Mouse (Mus musculus) liver, embryonic 18 days (tissue): Measurements from ENCODE around the gene Uts2r. TPM values are rescaled to one million over a fixed set of nuclear protein-coding genes. Genes with fewer than 3 reads are reported as not detected.

Experiments used
- polyA plus RNA-seq: library from polyadenylated mRNA; depleted of rRNA; stranded (reverse); fragments of >200 nt; gene quantifications from 2 replicates; pipeline ENCODE4 v1.2.3, GENCODE M21; 2012; rRNA removed

The Uts2r gene
- not detected in 2 replicates for polyA plus RNA-seq

DNA sequence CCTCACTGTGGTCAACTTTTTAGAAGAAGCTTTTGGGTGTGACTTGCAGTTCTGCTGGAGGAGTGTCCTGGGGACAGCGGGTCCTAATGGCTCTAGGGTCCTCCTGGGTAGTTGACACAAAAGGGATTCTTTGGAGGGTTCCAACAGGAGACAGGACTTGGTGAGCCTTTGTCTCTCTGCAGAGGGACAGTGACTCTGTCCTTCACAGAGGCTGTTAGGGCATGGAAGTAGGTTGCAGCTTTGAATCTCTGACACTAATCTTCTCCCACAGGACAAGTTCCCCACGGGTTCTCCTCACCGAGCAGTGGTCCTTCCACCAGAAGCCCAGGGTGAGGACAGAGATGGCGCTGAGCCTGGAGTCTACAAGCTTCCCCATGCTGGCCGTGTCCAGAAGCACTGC, at the start of gene Uts2r:
TSS of gene Uts2r (plus strand) at position 301 of the 400 bp plus-strand sequence.

DNA sequence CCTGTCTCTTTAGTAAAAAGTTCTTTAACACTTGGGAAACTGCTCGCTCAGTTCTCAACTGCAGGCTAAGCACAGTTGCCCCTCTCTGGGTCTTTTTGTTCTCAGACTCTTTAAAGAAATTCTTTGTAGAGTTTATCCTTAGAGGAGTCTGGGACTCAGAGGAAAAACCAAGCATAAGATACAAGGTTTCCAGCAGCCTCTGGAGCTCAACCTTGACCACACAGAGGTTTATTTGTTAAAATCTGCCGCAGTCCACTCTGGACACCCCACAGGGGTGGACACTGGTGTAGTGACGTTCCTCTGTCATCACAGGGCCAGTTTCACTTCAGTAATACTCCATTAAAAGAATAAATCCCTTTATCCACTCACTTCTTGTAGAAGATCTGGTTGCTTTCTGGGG, 41.5 kb upstream of the Uts2r start, which contains the start of gene Tex19.2:
TSS of gene Tex19.2 (minus strand) at position 101 of the 400 bp plus-strand sequence.

DNA sequence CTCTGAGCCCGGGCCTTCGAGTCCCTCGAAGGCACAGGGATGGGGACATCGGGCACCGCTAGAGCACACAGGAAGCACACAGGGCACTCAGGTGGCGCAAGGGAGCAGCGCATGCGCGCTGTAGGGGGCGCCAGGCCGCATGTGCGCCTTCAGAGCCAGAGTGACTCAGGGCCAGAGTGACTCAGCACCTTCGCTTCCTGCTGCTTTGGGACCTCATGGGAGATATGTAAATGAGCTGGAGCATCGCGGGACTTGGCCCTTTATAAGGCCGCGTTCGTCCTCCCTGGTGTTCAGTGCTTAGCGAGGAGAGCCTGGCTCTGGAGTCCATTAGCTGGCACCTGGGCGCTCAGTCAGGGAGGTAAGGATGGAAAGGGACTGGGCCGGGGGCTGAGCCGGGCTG, 14.2 kb upstream of the Uts2r start, which contains the start of gene Tex19.1:
TSS of gene Tex19.1 (plus strand) at position 279 of the 400 bp plus-strand sequence.

GRCm38 (mm10) chr11:121204161-121205006, 44.3 kb downstream of the Uts2r start, which contains the start of the genes Hexdc and Ogfod3:
Hexdc (plus strand) TSS chr11:121204433.
Ogfod3 (minus strand) TSS chr11:121204711.

Other genes with a start within 250 kb of the Uts2r start
- 1.3 and 1.6 TPM in 2 replicates for gene Ccdc57, start 227.4 kb upstream of the Uts2r start, polyA plus RNA-seq
- 22.8 and 24.2 TPM in 2 replicates for gene Slc16a3, start 211.8 kb upstream of the Uts2r start, polyA plus RNA-seq
- 29.6 and 32.7 TPM in 2 replicates for gene Csnk1d, start 168.9 kb upstream of the Uts2r start, polyA plus RNA-seq
- 1.0 and 2.6 TPM in 2 replicates for gene Cd7, start 120.9 kb upstream of the Uts2r start, polyA plus RNA-seq
- gene Sectm1b, start 96.7 kb upstream of the Uts2r start, polyA plus RNA-seq, result 0.02 and 0.08 TPM in 2 replicates
- 2.1 and 2.3 TPM in 2 replicates for gene Sectm1a, start 79.1 kb upstream of the Uts2r start, polyA plus RNA-seq
- not detected in 2 replicates for gene Tex19.2, start 41.6 kb upstream of the Uts2r start, polyA plus RNA-seq
- gene Tex19.1, start 14.1 kb upstream of the Uts2r start, polyA plus RNA-seq, result 0.04 TPM in 1 of 2 replicates, not detected in the other
- 9.8 and 11.2 TPM in 2 replicates for gene Hexdc, start 44.2 kb downstream of the Uts2r start, polyA plus RNA-seq
- 6.6 and 6.7 TPM in 2 replicates for gene Ogfod3, start 44.4 kb downstream of the Uts2r start, polyA plus RNA-seq
- gene Cybc1, start 69.1 kb downstream of the Uts2r start, polyA plus RNA-seq, result 17.4 and 17.8 TPM in 2 replicates
- gene Narf, start 77.0 kb downstream of the Uts2r start, polyA plus RNA-seq, result 32.3 and 34.5 TPM in 2 replicates
- gene Foxk2, start 99.7 kb downstream of the Uts2r start, polyA plus RNA-seq, result 7.1 TPM in 2 replicates
- 17.3 and 17.6 TPM in 2 replicates for gene Wdr45b, start 194.2 kb downstream of the Uts2r start, polyA plus RNA-seq
- 0.31 TPM in 2 replicates for gene Rab40b, start 228.0 kb downstream of the Uts2r start, polyA plus RNA-seq